Mouse (Mus musculus): ENCODE measurements at regions not wholly inside any gene's neighbourhood (a gene's known extent, or its start where the extent isn't known, plus 50 kb on each side); places are given as distances from the start of the nearest gene placed in this dataset.

GRCm38 (mm10) chr4:75884371-75884770 is 606.3 kb upstream of the Dmac1 start:
- no peak for DNase-seq (ENCODE audit: low spot score in 2 of 2)

- DNase-seq (ENCODE audit: low spot score in 2 of 2), result no peak
These were observed 591.7 kb upstream of the Dmac1 start for GRCm38 (mm10) chr4:75869771-75870170.

GRCm38 (mm10) chr4:75861076-75861475 is 583.0 kb upstream of the Dmac1 start:
- DNase-seq (ENCODE audit: low spot score in 2 of 2), result no peak

- no peak for DNase-seq (ENCODE audit: low spot score in 2 of 2)
These were observed 579.8 kb upstream of the Dmac1 start for GRCm38 (mm10) chr4:75857769-75858408.

- no peak for DNase-seq (ENCODE audit: low spot score in 2 of 2)
These were observed 577.7 kb upstream of the Dmac1 start for GRCm38 (mm10) chr4:75855688-75856296.

- no peak for DNase-seq (ENCODE audit: low spot score in 2 of 2)
These were observed 572.2 kb upstream of the Dmac1 start for GRCm38 (mm10) chr4:75850343-75850742.

GRCm38 (mm10) chr4:75847675-75848385 is 569.7 kb upstream of the Dmac1 start:
- no peak for DNase-seq (ENCODE audit: low spot score in 2 of 2)

GRCm38 (mm10) chr4:75845021-75845420 is 566.9 kb upstream of the Dmac1 start:
- DNase-seq (ENCODE audit: low spot score in 2 of 2), result no peak

- no peak for DNase-seq (ENCODE audit: low spot score in 2 of 2)
These were observed 560.5 kb upstream of the Dmac1 start for GRCm38 (mm10) chr4:75838619-75839018.

- DNase-seq (ENCODE audit: low spot score in 2 of 2), result peak in 1 of 2 experiments; percentile 24
These were observed 549.1 kb upstream of the Dmac1 start for GRCm38 (mm10) chr4:75827082-75827711.

- DNase-seq (ENCODE audit: low spot score in 2 of 2), result no peak
These were observed 541.1 kb upstream of the Dmac1 start for GRCm38 (mm10) chr4:75819193-75819603.

- DNase-seq (ENCODE audit: low spot score in 2 of 2), result no peak
These were observed 537.9 kb upstream of the Dmac1 start for GRCm38 (mm10) chr4:75816026-75816425.

- DNase-seq (ENCODE audit: low spot score in 2 of 2), result no peak
These were observed 534.2 kb upstream of the Dmac1 start for GRCm38 (mm10) chr4:75812266-75812665.

- peak in 1 of 2 experiments; percentile 9 for DNase-seq (ENCODE audit: low spot score in 2 of 2)
These were observed 523.8 kb upstream of the Dmac1 start for GRCm38 (mm10) chr4:75801870-75802269.

- DNase-seq (ENCODE audit: low spot score in 2 of 2), result no peak
These were observed 523.1 kb upstream of the Dmac1 start for GRCm38 (mm10) chr4:75801156-75801555.

GRCm38 (mm10) chr4:75791789-75792188 is 513.7 kb upstream of the Dmac1 start:
- no peak for DNase-seq (ENCODE audit: low spot score in 2 of 2)

- DNase-seq (ENCODE audit: low spot score in 2 of 2), result no peak
These were observed 513.0 kb upstream of the Dmac1 start for GRCm38 (mm10) chr4:75790920-75791589.

GRCm38 (mm10) chr4:75787405-75787804 is 509.3 kb upstream of the Dmac1 start:
- DNase-seq (ENCODE audit: low spot score in 2 of 2), result no peak

- DNase-seq (ENCODE audit: low spot score in 2 of 2), result no peak
These were observed 508.3 kb upstream of the Dmac1 start for GRCm38 (mm10) chr4:75786391-75786790.

- no peak for DNase-seq (ENCODE audit: low spot score in 2 of 2)
These were observed 501.4 kb upstream of the Dmac1 start for GRCm38 (mm10) chr4:75779492-75779891.

- no peak for DNase-seq (ENCODE audit: low spot score in 2 of 2)
These were observed 486.0 kb upstream of the Dmac1 start for GRCm38 (mm10) chr4:75764141-75764540.
